16 mouse cellular contexts compared by ENCODE assay signal in genomic region chr9:60841393-60841792, GRCm38 (mm10). TPM values are rescaled to one million over a fixed set of nuclear protein-coding genes. Genes with fewer than 3 reads are reported as not detected.
DNase-seq lines count a peak whose midpoint lies in the region; ATAC-seq and TF ChIP-seq lines count a peak whose summit lies in the region.
"Had no signal": no experiment of that assay in that cellular context is flagged by ENCODE, and none has a peak within 500 bp of the region (broad histone marks: within the 10 kb centered on the region; RNA-seq: fewer than 3 reads in every experiment).

No protein-coding gene starts in this region.

- DNase-seq in embryo, embryonic 10 days (ENCODE audit: low spot score): peak; percentile 58
- no peak for DNase-seq in embryo, embryonic 11 days
- no peak for DNase-seq in heart, postnatal 36 days
- DNase-seq in lung, postnatal 14 days: no peak
- no peak for DNase-seq in stomach, postnatal 0 days (ENCODE audit: low spot score)
- no peak for DNase-seq in T-cell, adult 2 months (ENCODE audit: low spot score)
- DNase-seq: cerebellum, adult 11-12 months; gastrocnemius, postnatal 14 days; lung, postnatal 4 days; thymus, adult 2 months had no signal

- H3K4me2 ChIP-seq in heart, embryonic 14.5 days (ENCODE audit: low read length): no peak overlapping the region
- H3K4me2 ChIP-seq in lung, embryonic 16.5 days (ENCODE audit: low read depth, low read length): no peak overlapping the region
- no peak overlapping the region for H3K4me2 ChIP-seq in stomach, postnatal 0 days (replicated peaks; ENCODE audit: low read depth)
- H3K4me2 ChIP-seq: forebrain, embryonic 13.5 days; hindbrain, embryonic 15.5 days; midbrain, embryonic 13.5 days had no signal

- peaks cover 34 to 50% of the 10 kb centered on the region in 2 experiments for H3K4me1 ChIP-seq in heart, embryonic 14.5 days (ENCODE audit: control insufficient read depth in 2 of 2, insufficient read depth in 2 of 2, low read length in 2 of 2)
- peaks cover 24% of the 10 kb centered on the region for H3K4me1 ChIP-seq in lung, embryonic 16.5 days (replicated peaks; ENCODE audit: control insufficient read depth, insufficient read depth, low read length)
- H3K4me1 ChIP-seq in stomach, postnatal 0 days (replicated peaks; ENCODE audit: control insufficient read depth, insufficient read depth): 0 out of 2 replicates have a peak, but pooled peaks cover 7% of the 10 kb centered on the region

- no peak overlapping the region for H3K4me3 ChIP-seq in heart, embryonic 14.5 days (ENCODE audit: control insufficient read depth in 1 of 2, insufficient read depth in 1 of 2, low read depth in 1 of 2, low read length in 2 of 2)
- H3K4me3 ChIP-seq in lung, embryonic 16.5 days (ENCODE audit: low read length): no peak overlapping the region
- no peak overlapping the region for H3K4me3 ChIP-seq in stomach, postnatal 0 days (ENCODE audit: low read depth, low read length)
- H3K4me3 ChIP-seq: forebrain, embryonic 13.5 days; hindbrain, embryonic 15.5 days; midbrain, embryonic 13.5 days had no signal

- H3K36me3 ChIP-seq in heart, embryonic 14.5 days (ENCODE audit: control insufficient read depth, insufficient read depth, low read length): 0 out of 2 replicates have a peak, but pooled peaks cover 7% of the 10 kb centered on the region
- no peaks in the 10 kb centered on the region for H3K36me3 ChIP-seq in lung, embryonic 16.5 days (ENCODE audit: control insufficient read depth, insufficient read depth, low read length)
- H3K36me3 ChIP-seq in stomach, postnatal 0 days (ENCODE audit: control insufficient read depth, insufficient read depth, low read length): no peaks in the 10 kb centered on the region
- H3K36me3 ChIP-seq: hindbrain, embryonic 15.5 days; midbrain, embryonic 13.5 days had no signal

- ATAC-seq in heart, embryonic 14.5 days (ENCODE audit: insufficient number of reproducible peaks, insufficient read depth, low FRiP score, low read depth): no peak
- ATAC-seq in lung, embryonic 16.5 days (ENCODE audit: low read depth): no peak
- no peak for ATAC-seq in stomach, postnatal 0 days (ENCODE audit: low FRiP score, low TSS enrichment)
- ATAC-seq: forebrain, embryonic 13.5 days; midbrain, embryonic 13.5 days had no signal

- no peaks in the 10 kb centered on the region for H3K27me3 ChIP-seq in heart, embryonic 14.5 days (ENCODE audit: control insufficient read depth, insufficient read depth, low read length)
- H3K27me3 ChIP-seq in lung, embryonic 16.5 days (ENCODE audit: control insufficient read depth, insufficient read depth, low read depth, low read length): no peaks in the 10 kb centered on the region
- no peaks in the 10 kb centered on the region for H3K27me3 ChIP-seq in stomach, postnatal 0 days (ENCODE audit: control insufficient read depth, insufficient read depth, low read length)
- H3K27me3 ChIP-seq: hindbrain, embryonic 15.5 days; midbrain, embryonic 13.5 days had no signal

- TF ChIP-seq CTCF in stomach, postnatal 0 days (IDR thresholded peaks at IDR 0.05; ENCODE audit: low read depth): no peak

- intact Hi-C loops in heart, postnatal 36 days (cut with DNase I): no loop called here

- H3K27ac ChIP-seq in heart, embryonic 14.5 days (replicated peaks in 1 of 2; ENCODE audit: control insufficient read depth in 1 of 2, insufficient read depth in 1 of 2, low read depth in 2 of 2, low read length in 2 of 2): peak overlapping the region; percentile 7 to 24; a peak in 1 of 4 replicates
- peak overlapping the region; percentile 28; the same call in 1 of the 2 replicates for H3K27ac ChIP-seq in lung, embryonic 16.5 days (ENCODE audit: low read length)
- H3K27ac ChIP-seq in stomach, postnatal 0 days (replicated peaks): peak overlapping the region; percentile 13; the same call in 1 of the 2 replicates
- H3K27ac ChIP-seq: forebrain, embryonic 13.5 days; hindbrain, embryonic 15.5 days; liver, embryonic 14.5 days; midbrain, embryonic 13.5 days had no signal

- no peak for TF ChIP-seq EP300 in stomach, postnatal 0 days (optimal IDR thresholded peaks at IDR 0.05)

- H3K9ac ChIP-seq in heart, embryonic 14.5 days (ENCODE audit: low read length): no peak overlapping the region
- no peak overlapping the region for H3K9ac ChIP-seq in lung, embryonic 16.5 days (ENCODE audit: low read length)
- 0 out of 2 replicates have a peak overlapping the region, but pooled peaks have one; percentile 27 for H3K9ac ChIP-seq in stomach, postnatal 0 days (ENCODE audit: low read length)
- H3K9ac ChIP-seq: forebrain, embryonic 13.5 days; hindbrain, embryonic 15.5 days; liver, embryonic 14.5 days; midbrain, embryonic 13.5 days had no signal

- H3K9me3 ChIP-seq in heart, embryonic 14.5 days (ENCODE audit: control insufficient read depth, low read length): no peaks in the 10 kb centered on the region
- H3K9me3 ChIP-seq in lung, embryonic 16.5 days (ENCODE audit: control insufficient read depth, low read length): no peaks in the 10 kb centered on the region
- no peaks in the 10 kb centered on the region for H3K9me3 ChIP-seq in stomach, postnatal 0 days (ENCODE audit: control insufficient read depth, low read length)
- H3K9me3 ChIP-seq: forebrain, embryonic 13.5 days; hindbrain, embryonic 15.5 days; midbrain, embryonic 13.5 days had no signal

- WGBS in heart, embryonic 14.5 days: 38% methylated on average over 5 of the region's 5 CpGs
- WGBS in lung, embryonic 16.5 days: 36% methylated on average over 5 of the region's 5 CpGs
- WGBS in stomach, postnatal 0 days: 35% methylated on average over 5 of the region's 5 CpGs

RNA-seq across cellular contexts. Expression of gene Uaca, which starts 47.1 kb away (rescaled TPM):
- polyA plus RNA-seq in heart, embryonic 14.5 days (2014; fragmentation: Nextera tagmentation; extraction: Ambion mirVana): 10.9 and 17.1 TPM in 2 replicates
- total RNA-seq in heart, postnatal 36 days (2021): 10 to 100 TPM; 49.7 to 51.1 TPM
- 30.9 and 33.3 TPM in 2 replicates for polyA plus RNA-seq in lung, embryonic 16.5 days (2015; fragmentation: Nextera tagmentation; extraction: Ambion mirVana)
- polyA plus RNA-seq in stomach, postnatal 0 days (2015; fragmentation: Nextera tagmentation; extraction: Ambion mirVana): 17.3 and 18.6 TPM in 2 replicates
